Mouse (Mus musculus) lung, embryonic 15.5 days (tissue): ENCODE measurements around the gene Rpl29. TPM values are rescaled to one million over a fixed set of nuclear protein-coding genes. Genes with fewer than 3 reads are reported as not detected.

ENCODE experiments used
- ATAC-seq: fragments of 200-750 bp; cut with Nextera tagmentation; 2 replicates; pipeline ENCODE4 v1.8.0; 2017; ENCODE audit warnings: moderate number of reproducible peaks, borderline replicate concordance; ENCODE audit not compliant: low FRiP score, low TSS enrichment; ENCODE audit errors: extremely low read depth
- H3K27ac ChIP-seq: fragments of 300-500 bp; sonication (generic); 2 replicates; pipeline ENCODE4 v1.5.1; 2015; ENCODE audit warnings: moderate library complexity, mild to moderate bottlenecking, inconsistent platforms
- H3K27me3 ChIP-seq: fragments of 300-500 bp; sonication (generic); 2 replicates; pipeline ENCODE4 v1.6.1; 2015; ENCODE audit warnings: inconsistent platforms
- H3K36me3 ChIP-seq: fragments of 300-500 bp; sonication (generic); 2 replicates; pipeline ENCODE4 v1.6.1; 2015; ENCODE audit warnings: inconsistent platforms
- H3K4me1 ChIP-seq: fragments of 300-500 bp; sonication (generic); 2 replicates; pipeline ENCODE4 v1.6.1; 2015; ENCODE audit warnings: inconsistent platforms
- H3K4me2 ChIP-seq: fragments of 300-500 bp; sonication (generic); 2 replicates; pipeline ENCODE4 v1.6.1; 2015; ENCODE audit warnings: inconsistent platforms, mild to moderate bottlenecking, moderate library complexity
- H3K4me3 ChIP-seq: fragments of 300-500 bp; sonication (generic); 2 replicates; pipeline ENCODE4 v1.5.1; 2015; ENCODE audit warnings: mild to moderate bottlenecking, inconsistent platforms
- H3K9ac ChIP-seq: fragments of 300-500 bp; sonication (generic); 2 replicates; pipeline ENCODE4 v1.6.1; 2015; ENCODE audit warnings: inconsistent platforms
- H3K9me3 ChIP-seq: fragments of 300-500 bp; sonication (generic); 2 replicates; pipeline ENCODE4 v1.6.1; 2016; ENCODE audit warnings: inconsistent platforms
- WGBS: fragments of 180-500 bp; shearing (Covaris S2); methylation state at CpG from one replicate; pipeline ENCODE4 v1.1.7; 2015; 5-methylcytosine and 5-hydroxymethylcytosine counted together
- polyA plus RNA-seq: library from polyadenylated mRNA; unstranded; fragments of >200 nt; fragmentation: Nextera tagmentation; extraction: Ambion mirVana; gene quantifications from 2 replicates; pipeline ENCODE4 v1.2.1, GENCODE M21; 2015

Gene Rpl29
- 988 and 1,033 TPM in 2 replicates for polyA plus RNA-seq

DNA sequence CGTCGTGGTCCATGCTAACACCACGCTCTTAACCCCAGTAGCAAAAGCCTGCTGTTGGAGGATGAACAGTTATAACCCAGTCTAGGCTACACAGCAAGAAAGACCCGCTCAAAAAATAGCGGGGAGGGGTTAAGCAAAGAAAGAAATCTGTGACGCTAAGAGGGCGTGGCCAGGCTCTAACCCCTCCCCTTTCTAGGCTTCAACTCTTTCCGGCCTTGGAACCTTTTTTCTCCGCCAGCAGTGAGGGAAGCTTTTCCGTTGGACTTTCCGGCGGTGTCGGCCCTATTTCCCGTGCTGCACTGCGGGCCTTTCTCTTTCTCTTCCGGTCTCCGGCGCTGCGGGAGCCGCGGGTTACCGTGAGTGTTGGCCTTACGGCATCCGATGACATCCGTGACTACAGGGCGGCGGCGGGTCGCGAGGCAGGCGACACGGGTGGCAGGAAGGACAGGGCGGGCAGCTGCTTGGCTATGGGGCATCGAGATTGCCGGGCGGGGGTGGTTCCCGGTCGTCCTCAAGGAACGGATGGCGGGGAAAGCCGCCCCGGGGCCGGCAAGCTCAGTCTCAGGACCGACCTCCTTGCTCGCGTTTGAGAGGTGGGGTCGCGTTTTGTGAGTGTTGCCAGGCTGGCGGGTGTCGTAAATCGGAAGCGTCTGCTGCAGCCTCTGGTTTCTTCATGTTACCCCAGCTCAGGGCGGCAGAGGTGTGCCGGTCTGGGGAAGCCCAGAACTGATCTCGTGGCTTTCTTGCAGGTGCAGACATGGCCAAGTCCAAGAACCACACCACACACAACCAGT is at the start of gene Rpl29:
Gene Rpl29, plus strand, starts transcription at position 234 of the 794 bp plus-strand sequence.
- peaks cover 28% of the 10 kb centered on the region for H3K36me3 ChIP-seq
- H3K9me3 ChIP-seq, result no peaks in the 10 kb centered on the region
- under 1% methylated on average over 54 of the region's 55 CpGs for WGBS
- H3K9ac ChIP-seq, result peak within 1 kb of the TSS; percentile 91
- peaks cover 9% of the 10 kb centered on the region for H3K4me1 ChIP-seq
- peak within 1 kb of the TSS; percentile 74 for H3K4me2 ChIP-seq
- ATAC-seq, result peak; percentile 87
- peak within 1 kb of the TSS; percentile 80 for H3K4me3 ChIP-seq
- peak within 1 kb of the TSS; percentile 98 for H3K27ac ChIP-seq
- no peaks in the 10 kb centered on the region for H3K27me3 ChIP-seq

DNA sequence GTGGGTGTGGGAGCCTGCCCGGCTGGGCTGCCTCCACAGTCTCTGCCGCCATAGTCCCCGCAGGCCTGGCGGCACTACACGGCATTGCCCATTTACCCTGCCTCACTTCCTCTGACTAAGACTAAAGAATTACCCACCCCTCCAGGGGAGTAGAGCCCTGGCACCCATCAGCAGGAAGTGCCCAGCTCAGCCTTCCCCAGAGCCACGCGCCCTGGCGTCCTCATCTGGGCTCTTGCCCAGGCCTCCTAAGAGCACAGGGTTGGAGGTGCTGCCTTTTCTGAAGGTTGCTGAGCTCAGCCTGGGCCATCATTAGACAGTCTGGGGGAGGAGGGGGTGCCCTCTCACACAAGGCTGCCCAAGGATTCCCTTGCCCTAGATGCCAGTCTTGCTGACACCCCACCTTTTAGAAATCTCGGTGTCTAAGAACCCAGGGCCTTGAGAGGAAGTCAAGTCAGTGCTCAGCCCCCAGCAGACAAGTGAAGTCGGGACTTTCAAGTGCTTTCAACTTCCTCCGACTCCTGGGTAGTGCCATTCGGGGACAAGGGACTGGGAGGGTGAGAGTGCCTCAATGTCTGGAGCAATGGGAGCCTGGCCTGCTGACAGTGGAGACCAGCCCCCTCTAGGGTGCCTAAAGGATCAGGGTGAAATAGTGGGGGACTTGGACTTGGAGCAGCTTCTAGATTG is 42.9 kb upstream of the Rpl29 start:
- no peak overlapping the region for H3K9ac ChIP-seq

DNA sequence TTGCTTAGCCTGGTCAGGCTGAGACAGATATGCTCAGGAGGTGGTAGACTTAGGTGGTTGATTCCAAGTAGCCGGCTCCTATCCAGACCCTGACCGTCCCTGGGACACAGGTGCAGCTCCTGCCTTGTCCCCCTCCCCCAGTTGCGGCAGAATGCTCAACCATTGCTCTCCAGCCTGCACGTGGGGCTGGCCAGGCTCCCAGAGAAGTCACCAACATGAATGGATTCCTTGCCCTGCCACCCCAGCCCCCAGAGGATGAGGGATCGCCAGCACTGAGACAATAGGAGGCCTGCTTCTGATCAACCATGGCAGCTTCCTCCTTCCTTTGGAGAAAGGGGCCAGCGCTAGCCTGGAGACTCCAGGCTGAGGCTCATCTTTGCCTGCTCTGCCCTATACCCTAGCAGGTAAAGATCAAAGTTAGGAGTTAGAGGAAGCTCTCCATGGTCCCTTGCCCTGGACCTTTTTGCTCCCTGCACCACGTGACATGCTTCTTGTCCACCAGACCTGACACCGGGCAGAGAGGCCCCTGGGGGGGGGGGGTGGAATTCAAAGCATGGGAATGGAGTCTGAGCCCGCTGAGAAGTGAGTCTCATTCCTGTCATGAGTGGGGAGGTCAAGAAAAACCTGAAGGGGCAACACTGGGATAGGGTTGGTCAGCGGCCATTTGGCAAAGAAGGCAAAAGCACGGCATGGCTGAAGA is 36.3 kb upstream of the Rpl29 start:
- H3K9ac ChIP-seq, result no peak overlapping the region
- no peaks in the 10 kb centered on the region for H3K9me3 ChIP-seq
- no peaks in the 10 kb centered on the region for H3K36me3 ChIP-seq
- no peak overlapping the region for H3K27ac ChIP-seq
- H3K27me3 ChIP-seq, result no peaks in the 10 kb centered on the region
- 67% methylated on average over 11 of the region's 11 CpGs for whole genome bisulfite sequencing
- H3K4me1 ChIP-seq, result 0 out of 2 replicates have a peak, but pooled peaks cover 7% of the 10 kb centered on the region
- H3K4me2 ChIP-seq, result no peak overlapping the region
- no peak overlapping the region for H3K4me3 ChIP-seq
- ATAC-seq, result no peak

More for the DNA sequence above, 42.9 kb upstream of the Rpl29 start:
- Histone ChIP-seq H3K27ac (0 out of 2 replicates have a peak overlapping the region, but pooled peaks have one; percentile 15), H3K4me2 (no peak overlapping the region), H3K4me3 (no peak overlapping the region), H3K27me3 (no peaks in the 10 kb centered on the region), H3K9me3 (no peaks in the 10 kb centered on the region), H3K36me3 (no peaks in the 10 kb centered on the region), H3K4me1 (peaks cover 37% of the 10 kb centered on the region)
- no peak for ATAC-seq
- 66% methylated on average over 12 of the region's 12 CpGs for WGBS

DNA sequence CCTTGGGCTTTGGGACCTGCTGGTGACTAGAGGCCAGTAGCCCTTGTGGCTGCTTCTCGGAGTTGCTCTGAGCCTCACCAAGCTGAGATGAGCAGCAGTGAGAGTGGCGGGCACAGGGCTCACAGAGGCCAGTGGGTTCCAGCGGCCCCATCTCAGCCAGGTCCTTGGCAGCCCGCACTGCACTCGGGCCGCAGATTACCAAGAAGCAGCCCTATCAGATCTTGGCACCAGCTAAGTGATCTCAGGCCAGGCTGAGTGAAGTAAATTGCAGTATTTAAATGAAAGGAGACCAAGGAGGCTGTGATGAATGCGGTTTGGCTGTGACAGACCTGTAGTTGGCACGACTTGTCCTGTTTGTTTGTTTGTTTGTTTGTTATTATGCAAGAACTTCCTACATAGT is 35.7 kb upstream of the Rpl29 start:
- Histone ChIP-seq H3K9me3 (no peaks in the 10 kb centered on the region), H3K4me2 (no peak overlapping the region), H3K27me3 (no peaks in the 10 kb centered on the region), H3K9ac (no peak overlapping the region), H3K4me3 (no peak overlapping the region), H3K27ac (no peak overlapping the region), H3K4me1 (0 out of 2 replicates have a peak, but pooled peaks cover 7% of the 10 kb centered on the region), H3K36me3 (no peaks in the 10 kb centered on the region)
- WGBS, result 86% methylated on average over 8 of the region's 8 CpGs
- ATAC-seq, result no peak

- H3K4me1 ChIP-seq, result peaks cover 13% of the 10 kb centered on the region; the same call in 1 of the 2 replicates
- H3K9me3 ChIP-seq, result no peaks in the 10 kb centered on the region
- 47% methylated on average over 11 of the region's 11 CpGs for WGBS
- no peak overlapping the region for H3K9ac ChIP-seq
- H3K4me3 ChIP-seq, result no peak overlapping the region
- H3K4me2 ChIP-seq, result no peak overlapping the region
- H3K36me3 ChIP-seq, result no peaks in the 10 kb centered on the region
- ATAC-seq, result 0 out of 2 replicates have a peak, but pooled peaks have one; percentile 15
- H3K27ac ChIP-seq, result no peak overlapping the region
- no peaks in the 10 kb centered on the region for H3K27me3 ChIP-seq
Observed at GRCm38 (mm10) chr9:106394649-106395602, 34.3 kb upstream of the Rpl29 start.

GRCm38 (mm10) chr9:106397733-106398132 is 31.5 kb upstream of the Rpl29 start:
- Histone ChIP-seq H3K27ac (no peak overlapping the region), H3K4me1 (peaks cover 11% of the 10 kb centered on the region; the same call in 1 of the 2 replicates), H3K27me3 (no peaks in the 10 kb centered on the region), H3K4me3 (no peak overlapping the region), H3K9ac (no peak overlapping the region), H3K36me3 (no peaks in the 10 kb centered on the region), H3K4me2 (no peak overlapping the region), H3K9me3 (no peaks in the 10 kb centered on the region)
- ATAC-seq, result no peak
- WGBS, result 52% methylated on average over 4 of the region's 4 CpGs

DNA sequence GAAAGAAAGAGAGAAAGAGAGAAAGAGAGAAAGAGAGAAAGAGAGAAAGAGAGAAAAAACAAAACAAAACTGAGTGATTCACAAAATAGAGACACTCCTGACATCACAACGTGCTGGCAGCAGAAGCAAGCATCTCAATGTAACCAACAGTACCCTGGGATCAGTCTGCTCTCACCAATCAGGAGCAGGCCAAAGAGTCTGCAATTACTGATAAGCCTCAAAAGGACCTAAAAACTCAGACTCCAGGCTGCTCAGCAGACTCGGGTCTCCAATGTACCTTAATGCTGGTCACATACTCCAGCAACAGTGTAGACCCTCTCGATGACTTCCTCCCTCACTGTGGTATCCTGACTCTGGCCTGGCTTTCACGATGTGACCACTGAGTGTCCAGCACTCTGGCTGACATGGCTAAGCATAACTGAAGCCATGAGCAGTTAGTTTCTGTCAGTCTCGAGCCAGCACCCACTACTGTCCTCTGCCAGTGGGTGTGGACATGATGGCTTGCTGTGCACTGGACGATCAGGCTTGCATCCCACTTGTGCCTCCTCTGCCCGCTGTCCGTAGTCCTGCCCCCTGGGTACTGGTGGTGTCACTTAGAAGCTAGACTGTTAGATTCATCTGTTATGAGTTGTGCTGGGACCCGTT is 30.5 kb upstream of the Rpl29 start:
- peaks cover 9% of the 10 kb centered on the region; the same call in 1 of the 2 replicates for H3K4me1 ChIP-seq
- H3K27me3 ChIP-seq, result no peaks in the 10 kb centered on the region
- H3K4me2 ChIP-seq, result no peak overlapping the region
- no peak overlapping the region for H3K4me3 ChIP-seq
- no peak overlapping the region for H3K27ac ChIP-seq
- no peaks in the 10 kb centered on the region for H3K36me3 ChIP-seq
- H3K9me3 ChIP-seq, result no peaks in the 10 kb centered on the region
- no peak for ATAC-seq
- WGBS, result 53% methylated on average over 9 of the region's 9 CpGs
- no peak overlapping the region for H3K9ac ChIP-seq

DNA sequence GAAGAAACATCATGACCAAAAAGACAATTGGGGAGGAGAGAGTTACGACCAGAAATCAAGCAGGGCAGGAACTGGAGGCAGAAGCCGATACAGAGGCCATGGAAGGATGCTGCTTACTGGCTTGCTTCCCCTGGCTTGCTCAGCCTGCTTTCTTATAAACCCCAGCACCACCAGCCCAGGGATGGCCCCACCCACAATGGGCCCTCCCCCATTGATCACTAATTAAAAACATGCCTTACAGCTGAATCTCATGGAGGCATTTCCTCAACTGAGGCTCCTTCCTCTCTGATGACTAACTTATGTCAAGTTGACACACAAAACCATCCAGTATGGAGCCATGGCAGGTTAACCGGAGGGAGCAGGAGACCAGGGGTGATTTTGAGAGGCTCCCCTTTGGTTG is 29.4 kb upstream of the Rpl29 start:
- no peaks in the 10 kb centered on the region for H3K27me3 ChIP-seq
- no peak overlapping the region for H3K4me3 ChIP-seq
- H3K9me3 ChIP-seq, result no peaks in the 10 kb centered on the region
- no peaks in the 10 kb centered on the region for H3K36me3 ChIP-seq
- no peak overlapping the region for H3K4me2 ChIP-seq
- no peak overlapping the region for H3K27ac ChIP-seq
- peaks cover 5% of the 10 kb centered on the region; the same call in 1 of the 2 replicates for H3K4me1 ChIP-seq
- no peak for ATAC-seq
- 82% methylated on average over 3 of the region's 3 CpGs for WGBS
- no peak overlapping the region for H3K9ac ChIP-seq

DNA sequence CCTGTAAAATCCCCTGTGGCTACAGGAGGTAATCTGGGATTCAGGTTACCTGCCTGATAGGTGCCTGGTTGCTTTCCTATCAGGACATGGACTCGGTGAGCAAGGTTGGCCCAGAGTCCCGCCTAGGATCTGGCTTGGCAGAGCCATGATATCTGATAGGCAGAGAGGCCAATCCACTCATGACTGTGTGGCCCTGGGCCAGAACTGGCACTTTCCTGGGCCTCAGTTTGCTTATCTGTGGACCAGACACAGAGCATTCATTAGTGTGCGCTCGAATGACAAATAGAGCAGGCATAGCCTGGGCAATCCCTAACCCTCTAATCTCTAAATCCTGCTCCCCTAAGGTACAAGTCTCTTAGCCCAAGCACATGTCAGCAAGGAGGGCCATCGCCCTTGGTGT is 27.1 kb upstream of the Rpl29 start:
- Histone ChIP-seq H3K4me2 (no peak overlapping the region), H3K4me1 (peaks cover 26% of the 10 kb centered on the region), H3K27ac (no peak overlapping the region), H3K27me3 (no peaks in the 10 kb centered on the region), H3K4me3 (no peak overlapping the region), H3K9ac (no peak overlapping the region), H3K9me3 (no peaks in the 10 kb centered on the region), H3K36me3 (no peaks in the 10 kb centered on the region)
- no peak for ATAC-seq
- 75% methylated on average over 5 of the region's 5 CpGs for WGBS

DNA sequence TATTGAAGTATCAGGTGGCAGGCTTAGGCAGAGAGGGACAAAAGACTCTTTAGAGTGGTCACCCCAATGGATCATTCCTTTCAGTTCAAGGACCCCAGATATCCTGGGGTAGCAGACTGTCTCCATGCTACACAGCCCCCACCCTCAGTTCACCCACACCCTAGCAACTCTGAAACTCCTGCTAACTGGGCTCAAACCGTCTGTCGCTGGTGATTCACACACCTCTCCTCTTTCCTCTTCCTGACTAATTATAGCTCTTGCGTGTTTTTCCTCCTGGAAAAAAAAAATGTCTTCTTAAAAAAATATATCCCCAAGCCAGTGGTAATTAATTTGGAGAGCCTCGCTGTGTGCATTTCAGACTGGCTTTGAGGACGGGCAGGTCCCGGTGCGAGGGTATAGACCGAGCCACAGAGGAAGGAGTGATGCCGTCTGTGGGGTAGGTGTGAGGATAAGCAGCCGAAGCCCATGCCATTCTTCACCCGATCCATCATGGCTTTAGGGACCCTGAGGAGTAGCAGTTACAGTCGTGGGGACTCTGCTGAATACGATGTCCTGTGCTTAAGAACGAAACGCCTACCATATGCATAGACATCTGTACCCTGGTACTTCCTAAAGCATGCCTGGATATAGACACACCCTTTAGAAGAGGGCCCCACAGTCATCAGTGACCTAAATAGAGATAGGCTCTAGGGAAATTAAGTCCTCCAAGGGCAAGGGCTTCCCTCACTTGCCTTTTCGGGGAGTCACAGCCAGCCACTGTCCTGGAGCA is 26.5 kb upstream of the Rpl29 start:
- WGBS, result 68% methylated on average over 16 of the region's 16 CpGs
- no peak overlapping the region for H3K4me2 ChIP-seq
- no peaks in the 10 kb centered on the region for H3K9me3 ChIP-seq
- no peak for ATAC-seq
- H3K27me3 ChIP-seq, result no peaks in the 10 kb centered on the region
- no peak overlapping the region for H3K4me3 ChIP-seq
- H3K9ac ChIP-seq, result no peak overlapping the region
- H3K36me3 ChIP-seq, result no peaks in the 10 kb centered on the region
- H3K4me1 ChIP-seq, result peaks cover 27% of the 10 kb centered on the region
- no peak overlapping the region for H3K27ac ChIP-seq
